Mouse (Mus musculus) neural tube, embryonic 11.5 days (tissue): Measurements from ENCODE around the gene Ece1. TPM values are rescaled to one million over a fixed set of nuclear protein-coding genes. Genes with fewer than 3 reads are reported as not detected.

ENCODE experiments used
- ATAC-seq: fragments of 200-750 bp; cut with Nextera tagmentation; 2 replicates; pipeline ENCODE4 v1.8.0; 2017; ENCODE audit warnings: moderate number of reproducible peaks, mild to moderate bottlenecking, moderate TSS enrichment, moderate library complexity; ENCODE audit not compliant: insufficient read depth, low FRiP score, low TSS enrichment
- DNase-seq: peaks from one replicate; pipeline ENCODE4 v3.0.0-alpha.2; 2015; ENCODE audit warnings: low spot score
- H3K27ac ChIP-seq: fragments of 300-500 bp; sonication (generic); 2 replicates; pipeline ENCODE4 v1.5.1; 2014; ENCODE audit warnings: low read depth, mild to moderate bottlenecking, low read length
- H3K27me3 ChIP-seq: fragments of 300-500 bp; sonication (generic); 2 replicates; pipeline ENCODE4 v1.6.1; 2014; ENCODE audit warnings: mild to moderate bottlenecking, low read length, mixed read lengths; ENCODE audit not compliant: control insufficient read depth, insufficient read depth
- H3K36me3 ChIP-seq: fragments of 300-500 bp; sonication (generic); 2 replicates; pipeline ENCODE4 v1.6.1; 2014; ENCODE audit warnings: mild to moderate bottlenecking, low read length, moderate library complexity, mixed read lengths; ENCODE audit not compliant: control insufficient read depth, insufficient read depth
- H3K4me1 ChIP-seq: fragments of 300-500 bp; sonication (generic); 2 replicates; pipeline ENCODE4 v1.6.1; 2014; ENCODE audit warnings: low read length, mixed read lengths; ENCODE audit not compliant: control insufficient read depth, insufficient read depth
- H3K4me2 ChIP-seq: fragments of 300-500 bp; sonication (generic); 2 replicates; pipeline ENCODE4 v1.6.1; 2014; ENCODE audit warnings: low read depth, mild to moderate bottlenecking, moderate library complexity
- H3K4me3 ChIP-seq: fragments of 300-500 bp; sonication (generic); 2 replicates; pipeline ENCODE4 v1.5.1; 2014; ENCODE audit warnings: low read depth, low read length
- H3K9ac ChIP-seq: fragments of 300-500 bp; sonication (generic); 2 replicates; pipeline ENCODE4 v1.6.1; 2014; ENCODE audit warnings: mild to moderate bottlenecking, low read length
- H3K9me3 ChIP-seq: fragments of 300-500 bp; sonication (generic); 2 replicates; pipeline ENCODE4 v1.6.1; 2016; ENCODE audit warnings: low read length; ENCODE audit not compliant: control insufficient read depth
- WGBS: fragments of 180-500 bp; shearing (Covaris S2); extraction: QIAGEN DNeasy Blood & Tissue Kit; methylation state at CpG from one replicate; pipeline ENCODE4 v1.1.7; 2014; 5-methylcytosine and 5-hydroxymethylcytosine counted together
- polyA plus RNA-seq: library from polyadenylated mRNA; unstranded; fragments of >200 nt; fragmentation: Nextera tagmentation; extraction: Ambion mirVana; gene quantifications from 2 replicates; pipeline ENCODE4 v1.2.1, GENCODE M21; 2014

Gene Ece1
- polyA plus RNA-seq, 1 experiment from 2014 or later: 39.8 TPM

- no peaks in the 10 kb centered on the region for H3K36me3 ChIP-seq
- H3K4me3 ChIP-seq: no peak overlapping the region
- no peak for DNase-seq
- no peak overlapping the region for H3K4me2 ChIP-seq
- H3K4me1 ChIP-seq: peaks cover 10% of the 10 kb centered on the region; the same call in 1 of the 2 replicates
- no peaks in the 10 kb centered on the region for H3K27me3 ChIP-seq
- 85% methylated on average over 4 of the region's 4 CpGs for WGBS
- H3K9ac ChIP-seq: no peak overlapping the region
- H3K9me3 ChIP-seq: no peaks in the 10 kb centered on the region
- no peak for ATAC-seq
- H3K27ac ChIP-seq: no peak overlapping the region
Measured at GRCm38 (mm10) chr4:137870979-137871378, 8.9 kb downstream of the Ece1 start.

DNA sequence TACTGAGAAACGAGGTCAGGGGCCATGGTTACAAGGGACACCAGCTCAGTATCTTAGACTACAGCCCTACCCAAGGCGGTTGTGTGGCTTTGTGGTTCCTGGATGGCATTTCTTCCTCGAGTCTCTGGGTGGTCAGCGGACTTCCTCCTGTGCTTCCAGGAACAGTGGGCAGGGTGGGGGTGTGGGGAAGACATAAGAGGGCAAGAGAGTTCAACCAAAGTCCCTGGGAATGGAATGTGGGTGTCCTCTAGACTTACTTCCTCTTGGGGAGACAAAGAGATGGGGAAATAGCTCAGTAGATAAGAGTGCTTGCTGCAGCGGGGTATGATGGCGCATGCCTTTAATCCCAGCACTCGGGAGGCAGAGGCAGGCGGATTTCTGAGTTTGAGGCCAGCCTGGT is 9.4 kb downstream of the Ece1 start:
- Histone ChIP-seq H3K9me3 (no peaks in the 10 kb centered on the region), H3K4me3 (no peak overlapping the region), H3K4me1 (peaks cover 7% of the 10 kb centered on the region; the same call in 1 of the 2 replicates), H3K36me3 (no peaks in the 10 kb centered on the region), H3K9ac (no peak overlapping the region), H3K27me3 (no peaks in the 10 kb centered on the region), H3K27ac (no peak overlapping the region), H3K4me2 (no peak overlapping the region)
- 99% methylated on average over 8 of the region's 8 CpGs for WGBS
- ATAC-seq (no peak), DNase-seq (no peak)

GRCm38 (mm10) chr4:137874337-137874736 is 12.3 kb downstream of the Ece1 start:
- Histone ChIP-seq H3K36me3 (no peaks in the 10 kb centered on the region), H3K4me1 (peaks cover 19% of the 10 kb centered on the region), H3K9ac (no peak overlapping the region), H3K9me3 (no peaks in the 10 kb centered on the region), H3K4me3 (no peak overlapping the region), H3K4me2 (no peak overlapping the region), H3K27me3 (no peaks in the 10 kb centered on the region), H3K27ac (no peak overlapping the region)
- DNase-seq (no peak), ATAC-seq (no peak)
- WGBS: 13% methylated on average over 7 of the region's 7 CpGs

DNA sequence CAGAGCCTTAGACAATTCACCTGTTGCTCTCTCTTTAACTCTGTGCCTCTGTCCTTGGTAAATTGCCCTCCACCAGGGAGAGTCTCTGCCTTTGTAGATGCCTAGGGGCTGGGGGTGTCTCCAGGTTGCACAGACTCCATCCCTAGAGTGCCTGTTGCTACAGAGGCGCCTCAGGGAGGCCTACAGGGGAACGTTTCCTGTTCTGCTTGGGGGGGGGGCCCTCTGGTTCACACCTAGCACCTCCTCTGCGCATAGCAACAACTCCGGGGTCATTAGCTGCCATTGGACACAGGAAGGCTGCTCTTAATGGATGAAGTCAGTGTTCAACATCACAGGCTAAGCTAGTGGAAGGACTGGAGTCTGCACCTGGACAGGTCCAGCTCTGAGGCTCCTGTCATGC is 12.8 kb downstream of the Ece1 start:
- 35% methylated on average over 4 of the region's 4 CpGs for WGBS
- no peak overlapping the region for H3K27ac ChIP-seq

GRCm38 (mm10) chr4:137875466-137876092 is 13.5 kb downstream of the Ece1 start:
- no peak overlapping the region for H3K27ac ChIP-seq
- WGBS: 81% methylated on average over 9 of the region's 9 CpGs
- no peak overlapping the region for H3K4me2 ChIP-seq
- H3K27me3 ChIP-seq: no peaks in the 10 kb centered on the region
- H3K36me3 ChIP-seq: no peaks in the 10 kb centered on the region
- no peak overlapping the region for H3K4me3 ChIP-seq
- ATAC-seq: no peak
- H3K4me1 ChIP-seq: peaks cover 19% of the 10 kb centered on the region
- H3K9ac ChIP-seq: no peak overlapping the region
- H3K9me3 ChIP-seq: no peaks in the 10 kb centered on the region
- DNase-seq: no peak

More for the DNA sequence above, 12.8 kb downstream of the Ece1 start:
- DNase-seq: no peak
- H3K4me1 ChIP-seq: peaks cover 19% of the 10 kb centered on the region
- H3K36me3 ChIP-seq: no peaks in the 10 kb centered on the region
- ATAC-seq: no peak
- no peaks in the 10 kb centered on the region for H3K27me3 ChIP-seq
- H3K4me2 ChIP-seq: no peak overlapping the region
- no peaks in the 10 kb centered on the region for H3K9me3 ChIP-seq
- H3K9ac ChIP-seq: no peak overlapping the region
- no peak overlapping the region for H3K4me3 ChIP-seq

- Histone ChIP-seq H3K9ac (no peak overlapping the region), H3K27ac (no peak overlapping the region), H3K27me3 (no peaks in the 10 kb centered on the region), H3K4me1 (peaks cover 19% of the 10 kb centered on the region), H3K36me3 (no peaks in the 10 kb centered on the region), H3K4me2 (no peak overlapping the region), H3K4me3 (no peak overlapping the region), H3K9me3 (no peaks in the 10 kb centered on the region)
- DNase-seq: no peak
- ATAC-seq: no peak
- WGBS: 40% methylated on average over 6 of the region's 6 CpGs
Measured at GRCm38 (mm10) chr4:137876834-137877233, 14.8 kb downstream of the Ece1 start.

DNA sequence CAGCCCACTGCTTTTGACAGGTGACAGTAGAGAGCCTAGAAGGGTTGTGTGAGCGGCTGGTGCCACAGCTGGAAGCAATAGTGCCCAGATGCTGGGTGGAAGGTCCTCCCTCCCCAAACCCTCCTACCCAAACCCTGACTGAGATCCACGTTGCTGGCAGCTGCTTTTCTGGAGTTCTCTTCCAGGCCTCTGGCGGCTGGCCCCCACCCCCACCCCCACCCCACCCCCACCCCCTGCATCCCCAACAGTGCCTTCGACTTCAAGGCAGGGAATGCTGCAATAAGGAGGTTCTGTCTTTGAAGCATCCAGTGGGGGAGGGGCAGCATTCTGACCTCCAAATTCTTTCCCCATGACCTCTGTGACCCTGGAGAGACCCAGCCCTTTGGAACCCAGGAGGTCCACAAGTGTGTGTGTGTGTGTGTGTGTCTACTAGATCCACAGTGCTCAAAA is 15.4 kb downstream of the Ece1 start:
- Histone ChIP-seq H3K27me3 (no peaks in the 10 kb centered on the region), H3K4me1 (peaks cover 19% of the 10 kb centered on the region), H3K4me2 (no peak overlapping the region), H3K27ac (0 out of 2 replicates have a peak overlapping the region, but pooled peaks have one; percentile 56), H3K36me3 (no peaks in the 10 kb centered on the region), H3K9ac (no peak overlapping the region; the same call in none of the 2 replicates), H3K9me3 (no peaks in the 10 kb centered on the region), H3K4me3 (no peak overlapping the region)
- ATAC-seq (no peak), DNase-seq (no peak)
- 4% methylated on average over 4 of the region's 4 CpGs for WGBS

GRCm38 (mm10) chr4:137879383-137880156 is 17.5 kb downstream of the Ece1 start:
- Histone ChIP-seq H3K4me2 (no peak overlapping the region), H3K4me1 (peaks cover 26% of the 10 kb centered on the region), H3K9ac (no peak overlapping the region), H3K9me3 (no peaks in the 10 kb centered on the region), H3K27ac (no peak overlapping the region), H3K27me3 (no peaks in the 10 kb centered on the region), H3K4me3 (no peak overlapping the region), H3K36me3 (no peaks in the 10 kb centered on the region)
- no peak for DNase-seq
- ATAC-seq: no peak
- 75% methylated on average over 8 of the region's 8 CpGs for WGBS

GRCm38 (mm10) chr4:137881445-137881844 is 19.4 kb downstream of the Ece1 start:
- Histone ChIP-seq H3K27ac (no peak overlapping the region), H3K4me3 (no peak overlapping the region), H3K9me3 (no peaks in the 10 kb centered on the region), H3K27me3 (no peaks in the 10 kb centered on the region), H3K9ac (no peak overlapping the region), H3K4me1 (peaks cover 20% of the 10 kb centered on the region), H3K36me3 (no peaks in the 10 kb centered on the region), H3K4me2 (no peak overlapping the region)
- ATAC-seq (no peak), DNase-seq (no peak)
- 90% methylated on average over 8 of the region's 8 CpGs for WGBS
